Mouse (Mus musculus) neural tube, embryonic 14.5 days (tissue): ENCODE measurements around the gene Fcrla. TPM values are rescaled to one million over a fixed set of nuclear protein-coding genes. Genes with fewer than 3 reads are reported as not detected.

Experiments
- ATAC-seq: fragments of 200-750 bp; cut with Nextera tagmentation; 2 replicates; pipeline ENCODE4 v1.8.0; 2017; ENCODE audit warnings: low read depth, mild to moderate bottlenecking, moderate TSS enrichment, moderate library complexity
- H3K27ac ChIP-seq: fragments of 300-500 bp; sonication (generic); 2 replicates; pipeline ENCODE4 v1.5.1; 2014; ENCODE audit warnings: low read depth, mild to moderate bottlenecking, control low read depth, low read length, moderate library complexity, mixed read lengths
- H3K27me3 ChIP-seq: fragments of 300-500 bp; sonication (generic); 2 replicates; pipeline ENCODE4 v1.6.1; 2014; ENCODE audit warnings: low read length; ENCODE audit not compliant: control insufficient read depth, insufficient read depth
- H3K36me3 ChIP-seq: fragments of 300-500 bp; sonication (generic); 2 replicates; pipeline ENCODE4 v1.6.1; 2014; ENCODE audit warnings: low read length, mixed read lengths; ENCODE audit not compliant: control insufficient read depth, insufficient read depth
- H3K4me1 ChIP-seq: fragments of 300-500 bp; sonication (generic); 2 replicates; pipeline ENCODE4 v1.6.1; 2014; ENCODE audit warnings: low read length; ENCODE audit not compliant: control insufficient read depth, insufficient read depth
- H3K4me2 ChIP-seq: fragments of 300-500 bp; sonication (generic); 2 replicates; pipeline ENCODE4 v1.6.1; 2014; ENCODE audit warnings: mild to moderate bottlenecking, low read depth, low read length, control low read depth
- H3K4me3 ChIP-seq: fragments of 300-500 bp; sonication (generic); 2 replicates; pipeline ENCODE4 v1.5.1; 2014; ENCODE audit warnings: low read depth, low read length, control low read depth, mixed read lengths
- H3K9ac ChIP-seq: fragments of 300-500 bp; sonication (generic); replicated peaks from 2 replicates; pipeline ENCODE4 v1.6.1; 2014; ENCODE audit warnings: low read depth, mild to moderate bottlenecking, control low read depth, low read length, mixed read lengths
- H3K9me3 ChIP-seq: fragments of 300-500 bp; sonication (generic); 2 replicates; pipeline ENCODE4 v1.6.1; 2016; ENCODE audit warnings: low read length; ENCODE audit not compliant: control insufficient read depth
- WGBS: fragments of 180-500 bp; shearing (Covaris S2); extraction: QIAGEN DNeasy Blood & Tissue Kit; methylation state at CpG from one replicate; pipeline ENCODE4 v1.1.7; 2014; 5-methylcytosine and 5-hydroxymethylcytosine counted together
- polyA plus RNA-seq: library from polyadenylated mRNA; unstranded; fragments of >200 nt; fragmentation: Nextera tagmentation; extraction: Ambion mirVana; gene quantifications from 2 replicates; pipeline ENCODE4 v1.2.1, GENCODE M21; 2014

Gene Fcrla
- polyA plus RNA-seq, 1 experiment from 2014 or later = not detected

- Histone ChIP-seq H3K4me2 (no peak overlapping the region), H3K27me3 (no peaks in the 10 kb centered on the region), H3K27ac (no peak overlapping the region), H3K9ac (no peak overlapping the region), H3K36me3 (no peaks in the 10 kb centered on the region), H3K4me3 (no peak overlapping the region), H3K9me3 (no peaks in the 10 kb centered on the region; the same call in 1 of the 2 replicates), H3K4me1 (no peaks in the 10 kb centered on the region)
- no peak for ATAC-seq
- WGBS = 57% methylated on average over 2 of the region's 2 CpGs
Measured at GRCm38 (mm10) chr1:170934383-170934782, 7.0 kb upstream of the Fcrla start.

- Histone ChIP-seq H3K4me2 (no peak overlapping the region), H3K27me3 (no peaks in the 10 kb centered on the region), H3K9me3 (no peaks in the 10 kb centered on the region; the same call in 1 of the 2 replicates), H3K4me1 (no peaks in the 10 kb centered on the region), H3K36me3 (no peaks in the 10 kb centered on the region), H3K9ac (no peak overlapping the region), H3K27ac (no peak overlapping the region), H3K4me3 (no peak overlapping the region)
- no peak for ATAC-seq
- 93% methylated on average over 1 of the region's 1 CpGs for WGBS
Measured at GRCm38 (mm10) chr1:170933940-170934339, 6.6 kb upstream of the Fcrla start.

- no peak overlapping the region for H3K4me2 ChIP-seq
- no peak overlapping the region for H3K9ac ChIP-seq
- H3K27ac ChIP-seq = no peak overlapping the region
- H3K4me3 ChIP-seq = no peak overlapping the region
- ATAC-seq = no peak
- no peaks in the 10 kb centered on the region for H3K4me1 ChIP-seq
- 67% methylated on average over 6 of the region's 6 CpGs for WGBS
- H3K36me3 ChIP-seq = no peaks in the 10 kb centered on the region
- H3K27me3 ChIP-seq = no peaks in the 10 kb centered on the region
- no peaks in the 10 kb centered on the region; the same call in 1 of the 2 replicates for H3K9me3 ChIP-seq
Measured at GRCm38 (mm10) chr1:170933386-170933920, 6.1 kb upstream of the Fcrla start.

GRCm38 (mm10) chr1:170932043-170932442 is 4.7 kb upstream of the Fcrla start:
- H3K4me3 ChIP-seq = no peak overlapping the region
- no peaks in the 10 kb centered on the region for H3K27me3 ChIP-seq
- H3K36me3 ChIP-seq = no peaks in the 10 kb centered on the region
- H3K27ac ChIP-seq = no peak overlapping the region
- no peaks in the 10 kb centered on the region; the same call in 1 of the 2 replicates for H3K9me3 ChIP-seq
- H3K4me1 ChIP-seq = no peaks in the 10 kb centered on the region
- no peak overlapping the region for H3K4me2 ChIP-seq
- ATAC-seq = no peak
- no peak overlapping the region for H3K9ac ChIP-seq
- 86% methylated on average over 3 of the region's 3 CpGs for WGBS

GRCm38 (mm10) chr1:170929245-170929644 is 1.9 kb upstream of the Fcrla start:
- Histone ChIP-seq H3K4me3 (no peak overlapping the region), H3K27ac (no peak overlapping the region), H3K27me3 (no peaks in the 10 kb centered on the region), H3K36me3 (no peaks in the 10 kb centered on the region), H3K9me3 (no peaks in the 10 kb centered on the region), H3K4me1 (no peaks in the 10 kb centered on the region), H3K9ac (no peak overlapping the region), H3K4me2 (no peak overlapping the region)
- ATAC-seq = no peak
- WGBS = 85% methylated on average over 4 of the region's 4 CpGs

GRCm38 (mm10) chr1:170928467-170928866 is 1.1 kb upstream of the Fcrla start:
- Histone ChIP-seq H3K27ac (no peak overlapping the region), H3K9me3 (no peaks in the 10 kb centered on the region), H3K36me3 (no peaks in the 10 kb centered on the region), H3K4me3 (no peak overlapping the region), H3K4me2 (no peak overlapping the region), H3K9ac (no peak overlapping the region), H3K27me3 (no peaks in the 10 kb centered on the region), H3K4me1 (no peaks in the 10 kb centered on the region)
- 69% methylated on average over 2 of the region's 2 CpGs for WGBS
- no peak for ATAC-seq

- ATAC-seq = no peak
Measured at GRCm38 (mm10) chr1:170926941-170927340, 442 bp downstream of the Fcrla start.

GRCm38 (mm10) chr1:170924485-170924884 is 2.9 kb downstream of the Fcrla start:
- ATAC-seq = no peak

More at GRCm38 (mm10) chr1:170926941-170927340, 442 bp downstream of the Fcrla start:
- no peak overlapping the region for H3K27ac ChIP-seq
- no peaks in the 10 kb centered on the region for H3K9me3 ChIP-seq
- no peaks in the 10 kb centered on the region for H3K27me3 ChIP-seq
- H3K9ac ChIP-seq = no peak overlapping the region
- no peaks in the 10 kb centered on the region for H3K4me1 ChIP-seq
- no peak overlapping the region for H3K4me2 ChIP-seq
- WGBS = 72% methylated on average over 6 of the region's 6 CpGs
- no peak overlapping the region for H3K4me3 ChIP-seq
- no peaks in the 10 kb centered on the region for H3K36me3 ChIP-seq

GRCm38 (mm10) chr1:170919308-170919707 is 8.1 kb downstream of the Fcrla start:
- no peak overlapping the region for H3K4me2 ChIP-seq
- no peak overlapping the region for H3K9ac ChIP-seq
- no peaks in the 10 kb centered on the region for H3K9me3 ChIP-seq
- WGBS = 95% methylated on average over 8 of the region's 8 CpGs
- no peaks in the 10 kb centered on the region for H3K4me1 ChIP-seq
- H3K27ac ChIP-seq = no peak overlapping the region
- no peak overlapping the region for H3K4me3 ChIP-seq
- no peaks in the 10 kb centered on the region for H3K36me3 ChIP-seq
- ATAC-seq = no peak
- H3K27me3 ChIP-seq = no peaks in the 10 kb centered on the region

More at GRCm38 (mm10) chr1:170924485-170924884, 2.9 kb downstream of the Fcrla start:
- no peaks in the 10 kb centered on the region for H3K36me3 ChIP-seq
- no peaks in the 10 kb centered on the region for H3K4me1 ChIP-seq
- no peaks in the 10 kb centered on the region for H3K9me3 ChIP-seq
- WGBS = 91% methylated on average over 6 of the region's 6 CpGs
- no peak overlapping the region for H3K9ac ChIP-seq
- H3K27ac ChIP-seq = no peak overlapping the region
- no peaks in the 10 kb centered on the region for H3K27me3 ChIP-seq
- no peak overlapping the region for H3K4me2 ChIP-seq
- no peak overlapping the region for H3K4me3 ChIP-seq
